Mouse (Mus musculus): ENCODE data around the gene Myl6. TPM values are rescaled to one million over a fixed set of nuclear protein-coding genes. Genes with fewer than 3 reads are reported as not detected.
A peak's percentile ranks its signal among the peaks of the same experiment; 100 is the strongest.
"Not testable (repeated sequence)": the region's sequence is repeated elsewhere in the genome, so short reads cannot be mapped to it uniquely, and the experiment has no call there.

Gene Myl6
- total RNA-seq, 2 experiments from 2014 or later, result 179 to 253 TPM

GRCm38 (mm10) chr10:128510301-128510700, 16.4 kb upstream of the Myl6 start:
- no peak for DNase-seq

GRCm38 (mm10) chr10:128509831-128510230, 15.9 kb upstream of the Myl6 start:
- no peak for DNase-seq

GRCm38 (mm10) chr10:128509203-128509602, 15.3 kb upstream of the Myl6 start:
- DNase-seq, result no peak

- no peak for DNase-seq
Observed at GRCm38 (mm10) chr10:128508260-128508659, 14.3 kb upstream of the Myl6 start.

- no peak for DNase-seq
Observed at GRCm38 (mm10) chr10:128505974-128506373, 12.0 kb upstream of the Myl6 start.

- not testable (repeated sequence) for DNase-seq
Observed at GRCm38 (mm10) chr10:128505371-128505667, 11.4 kb upstream of the Myl6 start.

GRCm38 (mm10) chr10:128504641-128505370, 10.9 kb upstream of the Myl6 start:
- no peak for DNase-seq

- no peak for DNase-seq
Observed at GRCm38 (mm10) chr10:128504012-128504411, 10.1 kb upstream of the Myl6 start.

- no peak for DNase-seq
Observed at GRCm38 (mm10) chr10:128503532-128503931, 9.6 kb upstream of the Myl6 start.

- DNase-seq, result peak; percentile 48
Observed at GRCm38 (mm10) chr10:128502341-128502740, 8.4 kb upstream of the Myl6 start.

- DNase-seq, result peak; percentile 57
Observed at GRCm38 (mm10) chr10:128499116-128499671, 5.2 kb upstream of the Myl6 start.

GRCm38 (mm10) chr10:128498590-128498989, 4.6 kb upstream of the Myl6 start, which contains the start of gene Myl6b:
Gene Myl6b (minus strand): TSS chr10:128498685.
- peak; percentile 98 for DNase-seq

GRCm38 (mm10) chr10:128497134-128497737, 3.3 kb upstream of the Myl6 start:
- DNase-seq, result no peak

GRCm38 (mm10) chr10:128496509-128497077, 2.6 kb upstream of the Myl6 start:
- DNase-seq, result no peak

- no peak for DNase-seq
Observed at GRCm38 (mm10) chr10:128495903-128496302, 2.0 kb upstream of the Myl6 start.

- no peak for DNase-seq
Observed at GRCm38 (mm10) chr10:128495270-128495669, 1.3 kb upstream of the Myl6 start.

- no peak for DNase-seq
Observed at GRCm38 (mm10) chr10:128494667-128495245, 811 bp upstream of the Myl6 start.

GRCm38 (mm10) chr10:128493319-128493694, 638 bp downstream of the Myl6 start:
- DNase-seq, result no peak

- DNase-seq, result peak; percentile 68
Observed at GRCm38 (mm10) chr10:128492633-128493311, 1.2 kb downstream of the Myl6 start.

GRCm38 (mm10) chr10:128492051-128492450, 1.9 kb downstream of the Myl6 start:
- DNase-seq, result not testable (repeated sequence)

GRCm38 (mm10) chr10:128491495-128491894, 2.5 kb downstream of the Myl6 start:
- DNase-seq, result no peak

- DNase-seq, result no peak
Observed at GRCm38 (mm10) chr10:128490912-128491311, 3.0 kb downstream of the Myl6 start.

Data from gastrocnemius, postnatal 25 days (tissue).